Mouse (Mus musculus) forebrain, embryonic 13.5 days (tissue): Measurements from ENCODE around the gene 1810062G17Rik. TPM values are rescaled to one million over a fixed set of nuclear protein-coding genes. Genes with fewer than 3 reads are reported as not detected.

ENCODE experiments used
- ATAC-seq: fragments of 200-750 bp; cut with Nextera tagmentation; 2 replicates; pipeline ENCODE4 v1.8.0; 2017
- H3K27ac ChIP-seq: fragments of 300-500 bp; sonication (generic); 2 replicates; pipeline ENCODE4 v1.5.1; 2015; ENCODE audit warnings: inconsistent platforms, mild to moderate bottlenecking, moderate library complexity
- H3K27me3 ChIP-seq: fragments of 300-500 bp; sonication (generic); 2 replicates; pipeline ENCODE4 v1.6.1; 2015; ENCODE audit warnings: mild to moderate bottlenecking, inconsistent platforms
- H3K36me3 ChIP-seq: fragments of 300-500 bp; sonication (generic); 2 replicates; pipeline ENCODE4 v1.6.1; 2015; ENCODE audit warnings: mild to moderate bottlenecking, inconsistent platforms; ENCODE audit not compliant: poor library complexity, severe bottlenecking
- H3K4me1 ChIP-seq: fragments of 300-500 bp; sonication (generic); 2 replicates; pipeline ENCODE4 v1.6.1; 2015; ENCODE audit warnings: inconsistent platforms
- H3K4me2 ChIP-seq: fragments of 300-500 bp; sonication (generic); 2 replicates; pipeline ENCODE4 v1.6.1; 2015; ENCODE audit warnings: inconsistent platforms, mild to moderate bottlenecking, moderate library complexity
- H3K4me3 ChIP-seq: fragments of 300-500 bp; sonication (generic); 2 replicates; pipeline ENCODE4 v1.5.1; 2015; ENCODE audit warnings: mild to moderate bottlenecking, inconsistent platforms
- H3K9ac ChIP-seq: fragments of 300-500 bp; sonication (generic); 2 replicates; pipeline ENCODE4 v1.6.1; 2015; ENCODE audit warnings: mild to moderate bottlenecking, inconsistent platforms
- H3K9me3 ChIP-seq: fragments of 300-500 bp; sonication (generic); replicated peaks from 2 replicates; pipeline ENCODE4 v1.6.1; 2016; ENCODE audit warnings: inconsistent platforms
- WGBS: fragments of 180-500 bp; shearing (Covaris S2); methylation state at CpG from one replicate; pipeline ENCODE4 v1.1.7; 2015; 5-methylcytosine and 5-hydroxymethylcytosine counted together
- microRNA-seq: library from miRNA; unstranded; fragments of <30 nt; microRNA quantifications from one replicate; pipeline ENCODE4, GENCODE M21; 2016
- polyA plus RNA-seq: library from polyadenylated mRNA; unstranded; fragments of >200 nt; fragmentation: Nextera tagmentation; extraction: Ambion mirVana; gene quantifications from 2 replicates; pipeline ENCODE4 v1.2.1, GENCODE M21; 2015

The 1810062G17Rik gene
- polyA plus RNA-seq, 1 experiment from 2014 or later = 0.18 TPM

GRCm38 (mm10) chr3:36521073-36522060, 45.6 kb downstream of the 1810062G17Rik start, which contains the start of gene Gm11549:
TSS of gene Gm11549 (minus strand) at chr3:36521813.
- H3K4me2 ChIP-seq = peak within 1 kb of the TSS; percentile 96
- ATAC-seq = peak; percentile 67
- peaks cover 14% of the 10 kb centered on the region for H3K4me1 ChIP-seq
- H3K27ac ChIP-seq = no peak within 1 kb of the TSS
- H3K36me3 ChIP-seq = no peaks in the 10 kb centered on the region
- no peaks in the 10 kb centered on the region for H3K9me3 ChIP-seq
- H3K4me3 ChIP-seq = peak within 1 kb of the TSS; percentile 56
- peaks cover 31% of the 10 kb centered on the region for H3K27me3 ChIP-seq
- under 1% methylated on average over 51 of the region's 51 CpGs for WGBS
- peak within 1 kb of the TSS; percentile 70 for H3K9ac ChIP-seq

GRCm38 (mm10) chr3:36522137-36522536, 46.4 kb downstream of the 1810062G17Rik start:
- WGBS = 2% methylated on average over 4 of the region's 4 CpGs
- Histone ChIP-seq H3K4me2 (peak overlapping the region; percentile 96), H3K27ac (no peak overlapping the region), H3K9me3 (no peaks in the 10 kb centered on the region), H3K4me1 (peaks cover 14% of the 10 kb centered on the region), H3K9ac (no peak overlapping the region), H3K36me3 (no peaks in the 10 kb centered on the region), H3K27me3 (peaks cover 31% of the 10 kb centered on the region), H3K4me3 (no peak overlapping the region)
- ATAC-seq = no peak

DNA sequence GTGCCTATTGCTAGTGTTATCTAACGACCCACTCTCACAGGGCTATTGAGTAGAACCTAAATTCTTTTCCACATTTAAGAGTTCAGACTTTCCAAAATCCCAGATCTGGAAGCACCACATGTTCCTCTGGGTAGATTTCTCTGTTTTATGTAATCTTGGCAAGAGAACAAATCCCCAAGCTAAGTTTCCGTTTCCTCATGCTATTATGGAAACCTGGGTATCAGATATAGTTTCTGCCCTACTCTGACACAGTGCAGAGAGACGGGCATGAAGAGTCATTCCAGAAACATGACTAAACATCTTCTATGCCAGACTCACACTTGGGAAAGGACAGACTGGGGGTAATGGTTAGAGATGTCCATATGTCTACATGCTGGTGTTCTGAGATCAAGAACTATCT, 48.7 kb downstream of the 1810062G17Rik start:
- WGBS = 88% methylated on average over 3 of the region's 3 CpGs
- Histone ChIP-seq H3K27ac (no peak overlapping the region), H3K27me3 (peaks cover 31% of the 10 kb centered on the region), H3K4me3 (no peak overlapping the region), H3K4me1 (peaks cover 14% of the 10 kb centered on the region), H3K9ac (no peak overlapping the region), H3K4me2 (no peak overlapping the region), H3K9me3 (no peaks in the 10 kb centered on the region), H3K36me3 (no peaks in the 10 kb centered on the region)
- no peak for ATAC-seq

- Histone ChIP-seq H3K27me3 (no peaks in the 10 kb centered on the region; the same call in 1 of the 2 replicates), H3K4me1 (peaks cover 21% of the 10 kb centered on the region), H3K4me2 (no peak overlapping the region), H3K36me3 (no peaks in the 10 kb centered on the region), H3K9ac (no peak overlapping the region), H3K4me3 (no peak overlapping the region), H3K27ac (no peak overlapping the region), H3K9me3 (no peaks in the 10 kb centered on the region)
- 88% methylated on average over 6 of the region's 6 CpGs for WGBS
- peak; percentile 78 for ATAC-seq
Observed at GRCm38 (mm10) chr3:36530345-36530744, 54.6 kb downstream of the 1810062G17Rik start.

DNA sequence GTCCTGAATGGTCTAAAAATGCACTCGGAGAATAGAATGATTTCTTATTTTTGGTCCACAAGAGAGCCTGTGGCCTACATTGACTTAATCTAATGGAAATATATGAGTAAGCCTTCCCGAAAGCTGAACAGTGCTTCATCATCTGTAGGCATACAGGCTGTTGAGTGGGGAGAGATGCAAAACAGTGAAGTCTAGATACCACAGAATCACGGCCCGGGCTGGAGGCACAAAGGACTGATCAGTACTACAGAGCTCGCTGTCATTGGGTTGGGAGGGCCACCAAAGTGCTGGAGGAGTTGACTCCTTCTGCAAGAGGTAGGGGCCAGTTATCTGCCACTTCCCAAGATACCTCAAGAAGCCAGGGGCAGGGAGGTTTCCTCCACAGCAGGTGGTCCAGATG, 55.0 kb downstream of the 1810062G17Rik start:
- Histone ChIP-seq H3K4me3 (no peak overlapping the region), H3K9ac (no peak overlapping the region), H3K4me1 (peaks cover 21% of the 10 kb centered on the region), H3K27me3 (no peaks in the 10 kb centered on the region; the same call in 1 of the 2 replicates), H3K9me3 (no peaks in the 10 kb centered on the region), H3K4me2 (no peak overlapping the region), H3K27ac (no peak overlapping the region), H3K36me3 (no peaks in the 10 kb centered on the region)
- no peak; the same call in 1 of the 2 replicates for ATAC-seq
- 79% methylated on average over 5 of the region's 5 CpGs for WGBS

DNA sequence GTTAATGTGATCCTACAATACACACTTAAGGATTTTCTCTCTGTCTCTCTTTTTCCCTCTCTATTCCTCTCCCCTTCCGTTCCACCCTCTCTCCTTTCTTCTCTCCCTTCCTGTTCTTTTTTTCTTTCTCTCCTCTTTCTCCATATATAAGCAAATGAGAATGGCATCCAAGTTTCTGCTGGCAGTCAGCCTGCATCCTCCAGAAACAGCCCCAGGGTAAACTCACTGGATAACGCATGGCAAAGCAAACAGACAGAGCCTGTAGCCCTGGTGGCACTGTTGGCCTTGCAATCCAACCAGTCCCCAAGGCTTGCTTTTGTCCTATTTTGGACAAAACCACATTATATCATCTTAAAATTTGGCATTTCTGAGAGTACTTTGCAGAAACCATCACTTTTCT, 55.5 kb downstream of the 1810062G17Rik start:
- Histone ChIP-seq H3K9ac (no peak overlapping the region), H3K36me3 (no peaks in the 10 kb centered on the region), H3K27me3 (no peaks in the 10 kb centered on the region; the same call in 1 of the 2 replicates), H3K4me3 (no peak overlapping the region), H3K9me3 (no peaks in the 10 kb centered on the region), H3K4me1 (peaks cover 21% of the 10 kb centered on the region), H3K4me2 (no peak overlapping the region), H3K27ac (no peak overlapping the region)
- no peak for ATAC-seq
- WGBS = 52% methylated on average over 2 of the region's 2 CpGs

Small RNAs within 50 kb of the gene (microRNA-seq; reads per million reads assigned to microRNA genes)
- gene Mir7009 = not detected

Other genes with a start within 250 kb of the 1810062G17Rik start
- 45.4 and 50.5 TPM in 2 replicates for gene Anxa5, start within 50 bp of the 1810062G17Rik start, polyA plus RNA-seq
- gene Gm11549, start 45.9 kb downstream of the 1810062G17Rik start, polyA plus RNA-seq = 0.57 and 0.63 TPM in 2 replicates
- 86.9 and 95.8 TPM in 2 replicates for gene Exosc9, start 76.7 kb downstream of the 1810062G17Rik start, polyA plus RNA-seq
- 182 and 187 TPM in 2 replicates for gene Ccna2, start 96.2 kb downstream of the 1810062G17Rik start, polyA plus RNA-seq
- gene Bbs7, start 137.5 kb downstream of the 1810062G17Rik start, polyA plus RNA-seq = 20.1 and 20.3 TPM in 2 replicates
- gene Trpc3, start 214.2 kb downstream of the 1810062G17Rik start, polyA plus RNA-seq = 1.9 and 2.4 TPM in 2 replicates